Mouse (Mus musculus) erythroblast, embryonic 14.5 days (primary cell): ENCODE measurements around the gene Epha2. TPM values are rescaled to one million over a fixed set of nuclear protein-coding genes. Genes with fewer than 3 reads are reported as not detected.

Experiments used
- H3K27me3 ChIP-seq: 2 replicates; pipeline ENCODE4 v1.6.1; 2012; ENCODE audit warnings: inconsistent platforms; ENCODE audit not compliant: control insufficient read depth
- H3K36me3 ChIP-seq: 2 replicates; pipeline ENCODE4 v1.6.1; 2012; ENCODE audit warnings: mild to moderate bottlenecking, inconsistent platforms; ENCODE audit not compliant: control insufficient read depth
- H3K4me1 ChIP-seq: 2 replicates; pipeline ENCODE4 v1.6.1; 2012; ENCODE audit warnings: inconsistent platforms; ENCODE audit not compliant: control insufficient read depth
- H3K4me3 ChIP-seq: replicated peaks from 2 replicates; pipeline ENCODE3; 2012; ENCODE audit warnings: moderate library complexity, mild to moderate bottlenecking, inconsistent platforms
- H3K9me3 ChIP-seq: 2 replicates; pipeline ENCODE4 v1.6.1; 2012; ENCODE audit warnings: low read length, inconsistent platforms, mixed read lengths; ENCODE audit not compliant: control insufficient read depth
- GATA1 ChIP-seq: IDR thresholded peaks from 2 replicates; pipeline ENCODE4 v1.6.1; 2012; ENCODE audit warnings: low read length, inconsistent platforms, mixed read lengths
- TAL1 ChIP-seq: IDR thresholded peaks from 3 replicates; pipeline ENCODE4 v1.6.1; 2012; ENCODE audit warnings: low read length, inconsistent platforms, mixed read lengths
- polyA plus RNA-seq: library from polyadenylated mRNA; stranded (reverse); fragments of >175 nt; gene quantifications from 2 replicates; pipeline ENCODE4 v1.2.3, GENCODE M21; 2012

Epha2 gene
- polyA plus RNA-seq, 1 experiment = not detected

- TF ChIP-seq TAL1 (no peak), GATA1 (no peak)
- no peaks in the 10 kb centered on the region for H3K4me1 ChIP-seq
- no peaks in the 10 kb centered on the region for H3K27me3 ChIP-seq
- H3K36me3 ChIP-seq = no peaks in the 10 kb centered on the region
- no peaks in the 10 kb centered on the region for H3K9me3 ChIP-seq
- no peak overlapping the region for H3K4me3 ChIP-seq
Measured at GRCm38 (mm10) chr4:141345219-141345618, 44.2 kb downstream of the Epha2 start.

GRCm38 (mm10) chr4:141347365-141347797, 46.3 kb downstream of the Epha2 start:
- Histone ChIP-seq H3K4me3 (no peak overlapping the region), H3K36me3 (no peaks in the 10 kb centered on the region), H3K27me3 (no peaks in the 10 kb centered on the region), H3K9me3 (no peaks in the 10 kb centered on the region), H3K4me1 (no peaks in the 10 kb centered on the region)
- no peak for TF ChIP-seq TAL1
- TF ChIP-seq GATA1 = no peak

- no peak overlapping the region for H3K4me3 ChIP-seq
- H3K36me3 ChIP-seq = no peaks in the 10 kb centered on the region
- no peaks in the 10 kb centered on the region for H3K9me3 ChIP-seq
- H3K27me3 ChIP-seq = no peaks in the 10 kb centered on the region
- TF ChIP-seq GATA1 (no peak), TAL1 (no peak)
- no peaks in the 10 kb centered on the region for H3K4me1 ChIP-seq
Measured at GRCm38 (mm10) chr4:141348616-141349015, 47.6 kb downstream of the Epha2 start.

GRCm38 (mm10) chr4:141350015-141350414, 49.0 kb downstream of the Epha2 start:
- Histone ChIP-seq H3K36me3 (no peaks in the 10 kb centered on the region), H3K9me3 (no peaks in the 10 kb centered on the region), H3K4me1 (no peaks in the 10 kb centered on the region), H3K4me3 (no peak overlapping the region), H3K27me3 (no peaks in the 10 kb centered on the region)
- no peak for TF ChIP-seq TAL1
- no peak for TF ChIP-seq GATA1

- no peaks in the 10 kb centered on the region for H3K9me3 ChIP-seq
- H3K4me1 ChIP-seq = no peaks in the 10 kb centered on the region
- no peaks in the 10 kb centered on the region for H3K36me3 ChIP-seq
- H3K4me3 ChIP-seq = no peak overlapping the region
- TF ChIP-seq GATA1 (no peak), TAL1 (no peak)
- H3K27me3 ChIP-seq = no peaks in the 10 kb centered on the region
Measured at GRCm38 (mm10) chr4:141351972-141352371, 50.9 kb downstream of the Epha2 start.

GRCm38 (mm10) chr4:141352986-141353385, 51.9 kb downstream of the Epha2 start:
- H3K36me3 ChIP-seq = no peaks in the 10 kb centered on the region
- H3K4me3 ChIP-seq = no peak overlapping the region
- no peaks in the 10 kb centered on the region for H3K4me1 ChIP-seq
- no peaks in the 10 kb centered on the region for H3K27me3 ChIP-seq
- peaks cover 7% of the 10 kb centered on the region for H3K9me3 ChIP-seq
- TF ChIP-seq TAL1 = no peak
- no peak for TF ChIP-seq GATA1

- Histone ChIP-seq H3K36me3 (no peaks in the 10 kb centered on the region), H3K4me1 (no peaks in the 10 kb centered on the region), H3K9me3 (peaks cover 7% of the 10 kb centered on the region), H3K27me3 (no peaks in the 10 kb centered on the region), H3K4me3 (no peak overlapping the region)
- TF ChIP-seq GATA1 (no peak), TAL1 (no peak)
Measured at GRCm38 (mm10) chr4:141353868-141354267, 52.8 kb downstream of the Epha2 start.

GRCm38 (mm10) chr4:141357811-141358210, 56.8 kb downstream of the Epha2 start:
- TF ChIP-seq GATA1 (no peak), TAL1 (no peak)
- Histone ChIP-seq H3K36me3 (no peaks in the 10 kb centered on the region), H3K27me3 (0 out of 2 replicates have a peak, but pooled peaks cover 2% of the 10 kb centered on the region), H3K4me1 (no peaks in the 10 kb centered on the region), H3K4me3 (no peak overlapping the region), H3K9me3 (peaks cover 7% of the 10 kb centered on the region)

- H3K36me3 ChIP-seq = no peaks in the 10 kb centered on the region
- 0 out of 2 replicates have a peak, but pooled peaks cover 2% of the 10 kb centered on the region for H3K27me3 ChIP-seq
- H3K4me1 ChIP-seq = no peaks in the 10 kb centered on the region
- H3K4me3 ChIP-seq = no peak overlapping the region
- peaks cover 7% of the 10 kb centered on the region for H3K9me3 ChIP-seq
- no peak for TF ChIP-seq TAL1
- TF ChIP-seq GATA1 = no peak
Measured at GRCm38 (mm10) chr4:141359222-141359621, 58.2 kb downstream of the Epha2 start.

- peaks cover 8% of the 10 kb centered on the region for H3K27me3 ChIP-seq
- H3K9me3 ChIP-seq = peaks cover 7% of the 10 kb centered on the region
- H3K4me1 ChIP-seq = no peaks in the 10 kb centered on the region
- TF ChIP-seq TAL1 = no peak
- TF ChIP-seq GATA1 = no peak
- H3K4me3 ChIP-seq = no peak overlapping the region
- no peaks in the 10 kb centered on the region for H3K36me3 ChIP-seq
Measured at GRCm38 (mm10) chr4:141360846-141361245, 59.8 kb downstream of the Epha2 start.
